Mouse (Mus musculus) fibroblast of lung, adult 2 months (primary cell): ENCODE measurements around the gene Hoxa6.

ENCODE experiments used
- DNase-seq: peaks from one replicate; pipeline ENCODE4 v3.0.0-alpha.2; 2011; ENCODE audit warnings: low read depth

The Hoxa6 gene

DNA sequence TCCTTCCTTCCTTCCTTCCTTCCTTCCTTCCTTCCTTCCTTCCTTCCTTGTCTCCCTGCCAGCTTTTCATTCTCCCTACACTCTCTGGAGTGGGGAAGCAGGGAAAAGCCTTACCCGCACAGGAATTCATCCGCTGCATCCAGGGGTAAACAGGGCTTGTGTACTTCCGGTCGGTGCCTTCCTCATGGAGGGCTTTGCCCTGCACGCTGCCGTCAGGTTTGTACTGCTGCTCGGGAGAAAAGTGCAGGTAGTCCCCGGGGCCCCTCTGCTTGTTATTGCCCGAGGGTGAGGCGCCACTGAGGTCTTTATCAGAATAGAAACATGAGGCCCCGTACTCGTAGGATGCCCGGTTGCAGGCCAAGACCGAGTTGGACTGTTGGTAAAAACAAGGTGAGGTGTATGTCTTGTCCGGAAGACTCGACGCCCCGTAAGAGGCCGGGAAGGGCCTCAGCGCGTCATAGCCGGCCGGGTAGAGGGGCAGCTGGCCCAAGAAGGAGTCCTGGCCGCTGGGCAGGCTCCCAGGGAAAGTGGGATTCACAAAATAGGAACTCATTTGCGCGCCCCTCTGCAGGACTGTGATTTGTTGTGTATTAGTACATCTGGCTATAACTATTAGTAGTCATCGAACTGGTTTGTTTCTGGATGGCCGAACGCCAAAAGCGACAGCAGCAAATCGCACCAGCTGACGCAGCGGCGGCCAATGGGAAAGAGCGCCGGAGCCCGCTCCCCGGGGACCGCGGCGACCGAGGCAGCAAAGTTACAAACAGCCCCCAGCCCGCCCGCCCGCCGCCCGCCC lies at the start of gene Hoxa6:
Hoxa6 (minus strand) TSS at position 651 of the 796 bp plus-strand sequence.
- no peak for DNase-seq

GRCm38 (mm10) chr6:52256956-52257355 lies 48.4 kb upstream of the Hoxa6 start:
- peak; percentile 53 for DNase-seq

GRCm38 (mm10) chr6:52253511-52254500 lies 45.3 kb upstream of the Hoxa6 start:
- DNase-seq, result no peak

DNA sequence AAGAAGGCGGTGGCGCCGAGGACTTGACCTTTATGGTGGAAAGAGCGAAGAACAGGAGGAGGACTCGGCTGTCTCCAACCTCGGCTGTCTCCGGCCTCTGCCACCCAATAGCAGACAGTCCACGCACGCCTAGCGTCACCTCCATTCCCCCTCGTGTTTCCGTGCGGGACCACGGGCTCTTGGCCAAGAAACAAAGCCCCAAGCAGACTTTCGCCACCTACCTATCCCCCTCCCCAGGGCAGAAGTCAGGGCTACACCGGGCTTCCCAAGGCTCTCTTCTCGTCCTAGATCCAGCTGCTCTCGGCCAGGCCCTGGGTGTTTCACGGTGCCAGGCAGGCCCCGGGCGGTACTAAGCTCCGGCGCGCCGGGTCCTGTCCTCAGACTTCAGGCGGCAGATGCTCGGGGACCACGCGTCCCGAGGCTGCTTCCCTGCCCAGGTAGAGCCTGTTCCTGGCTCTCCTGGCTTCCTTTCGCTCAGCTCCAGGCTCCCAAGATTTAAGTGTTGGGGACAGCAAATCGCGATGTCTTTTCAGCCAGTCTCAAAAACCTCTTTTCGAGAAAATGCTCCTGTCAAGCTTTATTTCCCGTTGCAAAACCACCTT lies 44.4 kb upstream of the Hoxa6 start:
- DNase-seq, result no peak

GRCm38 (mm10) chr6:52252016-52252774 lies 43.7 kb upstream of the Hoxa6 start:
- no peak for DNase-seq

DNA sequence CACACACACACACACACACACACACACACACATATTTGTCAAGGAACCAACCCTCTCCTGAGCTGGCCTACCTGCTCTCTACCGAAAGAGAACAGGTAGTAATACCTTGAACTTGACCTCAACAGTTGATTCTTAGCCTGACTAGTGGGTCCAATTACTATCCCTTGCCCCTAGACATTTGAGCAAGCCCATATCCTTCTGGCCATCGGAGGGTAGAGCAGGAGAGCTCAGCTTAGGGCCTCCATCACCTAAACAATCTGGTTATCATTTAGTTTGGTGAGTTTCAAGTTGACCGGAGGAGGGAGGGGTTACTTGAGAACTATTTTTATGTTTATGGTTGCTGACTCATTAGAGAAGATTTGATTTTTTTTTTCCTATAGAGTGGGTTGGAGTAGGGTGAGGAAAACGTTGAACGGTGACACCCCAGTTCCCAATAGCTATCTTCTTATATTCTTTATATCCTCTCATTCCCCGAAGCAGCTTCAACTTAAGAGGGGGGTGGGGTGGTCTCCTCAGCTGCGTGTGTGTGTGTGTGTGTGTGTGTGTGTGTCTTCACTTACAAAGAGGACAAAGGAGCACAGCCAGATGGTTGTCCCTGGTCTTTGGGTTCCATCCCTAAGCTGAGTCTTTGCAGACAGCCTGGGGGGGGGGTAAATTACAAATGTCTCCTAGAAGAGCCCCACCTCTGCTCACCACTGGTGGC lies 42.8 kb upstream of the Hoxa6 start:
- no peak for DNase-seq

GRCm38 (mm10) chr6:52249826-52250225 lies 41.3 kb upstream of the Hoxa6 start:
- DNase-seq, result no peak

DNA sequence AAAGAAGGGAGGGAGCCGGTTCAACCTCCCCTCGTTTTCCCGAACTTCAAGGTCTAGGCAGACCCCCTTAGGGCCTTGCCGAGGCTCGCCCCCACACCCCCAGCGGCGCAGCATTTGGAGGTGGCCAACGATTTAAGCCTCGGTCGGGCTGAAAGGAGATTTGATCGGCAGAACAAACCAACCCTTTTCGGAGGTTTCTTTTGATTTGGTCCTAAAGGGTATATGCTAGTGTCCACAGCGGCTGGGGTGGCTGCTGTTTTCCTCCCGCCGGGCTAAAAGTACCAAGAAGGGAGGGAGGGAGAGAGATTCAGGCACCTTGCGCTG lies 40.9 kb upstream of the Hoxa6 start:
- DNase-seq, result no peak

DNA sequence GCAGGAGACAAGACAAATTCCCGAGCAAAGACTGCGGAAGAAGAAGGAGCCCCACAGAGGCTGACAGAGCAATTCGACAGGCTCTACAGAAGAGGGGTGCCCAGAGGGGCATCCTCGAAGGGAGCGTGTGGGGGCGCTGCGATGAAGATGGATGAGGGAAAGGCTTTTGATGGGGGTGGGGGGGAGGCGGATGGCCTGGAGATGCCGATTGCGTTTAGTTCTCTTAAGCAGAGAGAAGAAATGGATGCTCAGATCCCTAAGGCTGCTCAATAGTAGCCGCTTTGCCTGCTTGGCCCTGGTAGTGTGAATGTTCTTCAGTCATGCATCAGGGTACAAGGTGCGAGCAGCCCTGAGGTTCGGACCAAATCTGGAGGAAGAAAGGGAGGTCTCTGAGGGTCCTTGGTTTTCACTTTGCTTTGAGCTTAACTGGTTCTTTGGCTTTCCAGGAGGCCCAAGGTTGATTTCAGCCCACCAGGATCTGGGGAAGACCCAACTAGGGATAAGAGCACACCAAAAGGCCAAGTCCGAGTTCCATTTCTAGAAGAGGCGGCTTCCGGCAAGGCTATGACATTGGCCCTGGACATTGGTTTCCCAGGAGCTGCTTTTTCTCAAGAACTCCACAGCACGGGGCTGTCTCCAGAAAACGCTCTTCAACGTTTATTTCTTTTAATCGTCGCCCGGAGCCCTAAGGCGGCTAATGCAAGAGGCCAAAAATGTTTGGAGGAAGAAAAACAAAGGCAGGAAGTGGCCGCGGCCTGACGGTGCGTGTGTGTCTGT lies 40.3 kb upstream of the Hoxa6 start:
- no peak for DNase-seq

DNA sequence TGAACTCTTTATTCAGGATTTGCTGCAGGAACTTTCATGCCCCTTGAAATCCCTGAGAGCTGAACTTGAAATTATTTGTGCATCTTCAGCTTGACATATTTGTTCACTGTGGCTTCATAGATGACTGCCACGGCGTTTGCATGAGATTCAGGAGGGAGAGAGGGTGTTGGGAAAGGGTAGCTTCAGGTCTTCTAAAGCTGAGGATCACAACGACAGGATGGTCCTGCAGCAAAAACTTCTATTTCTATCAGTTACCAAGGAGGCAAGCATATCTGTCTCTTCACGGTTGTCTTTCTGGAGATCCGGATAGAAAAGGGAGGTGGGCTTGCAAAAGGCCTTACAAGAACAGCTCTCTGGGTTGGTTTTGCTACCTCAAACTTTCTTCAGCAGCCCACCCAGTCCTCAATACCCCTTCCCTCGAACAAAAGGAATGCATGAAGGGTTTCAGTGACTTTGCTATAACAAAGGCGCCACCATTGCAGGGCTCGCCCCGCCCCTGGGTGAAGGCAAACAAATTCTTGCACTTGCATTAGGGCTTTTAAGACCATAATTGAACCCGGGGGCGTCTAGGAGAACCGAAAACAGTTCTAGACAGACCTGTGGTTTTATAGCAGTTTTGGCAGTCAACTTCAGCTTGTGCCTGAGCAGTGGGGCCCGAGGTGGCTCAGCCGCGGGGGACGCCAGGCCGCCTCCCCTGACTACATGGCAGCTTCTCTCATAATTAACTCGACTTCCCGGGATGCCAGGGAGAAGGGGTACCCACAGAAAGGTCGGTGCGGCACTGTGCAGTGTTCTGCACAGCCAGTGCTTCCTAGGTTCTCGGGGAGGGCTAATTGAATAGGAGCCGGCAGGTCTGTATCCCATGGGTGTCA lies 39.5 kb upstream of the Hoxa6 start:
- DNase-seq, result no peak

DNA sequence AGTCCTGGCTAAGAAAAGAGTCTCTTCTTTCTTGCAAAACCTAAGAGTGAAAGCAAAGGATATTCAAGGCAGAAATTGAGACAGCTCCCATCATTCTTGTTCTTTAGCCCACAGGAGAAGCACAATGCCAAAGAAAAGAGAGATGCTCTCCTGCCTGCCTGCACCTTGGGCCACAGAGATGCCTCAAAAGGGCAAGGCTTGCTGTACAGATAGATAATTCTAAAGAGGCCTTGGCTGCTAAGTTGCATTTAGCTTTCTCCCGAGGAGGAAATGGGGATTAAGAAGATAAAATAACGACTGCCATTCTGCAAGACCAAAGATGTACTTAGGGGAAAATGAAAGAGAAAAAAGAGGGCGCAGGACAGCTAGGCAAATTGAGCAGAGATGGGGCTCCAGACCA lies 38.4 kb upstream of the Hoxa6 start:
- DNase-seq, result no peak

DNA sequence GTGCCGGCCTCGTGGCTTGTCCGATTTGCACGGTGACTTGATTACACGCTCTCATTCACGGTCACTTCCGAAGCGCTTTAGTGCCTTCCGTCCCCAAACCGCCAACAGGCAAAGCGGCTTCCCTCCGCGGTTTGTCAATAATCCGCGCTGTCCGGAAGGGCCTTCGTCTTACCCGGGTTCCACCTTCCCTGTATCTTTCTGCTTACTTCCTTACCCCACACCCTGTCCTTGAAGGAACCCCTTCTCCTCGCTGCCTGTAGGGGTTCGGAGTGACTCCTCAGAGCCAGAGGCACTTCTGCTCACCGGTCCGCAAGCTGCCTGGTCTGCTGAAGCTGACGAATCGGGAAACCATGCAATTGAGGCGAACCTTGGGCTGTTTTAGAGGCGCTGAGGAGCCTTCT lies 37.9 kb upstream of the Hoxa6 start:
- DNase-seq, result no peak

DNA sequence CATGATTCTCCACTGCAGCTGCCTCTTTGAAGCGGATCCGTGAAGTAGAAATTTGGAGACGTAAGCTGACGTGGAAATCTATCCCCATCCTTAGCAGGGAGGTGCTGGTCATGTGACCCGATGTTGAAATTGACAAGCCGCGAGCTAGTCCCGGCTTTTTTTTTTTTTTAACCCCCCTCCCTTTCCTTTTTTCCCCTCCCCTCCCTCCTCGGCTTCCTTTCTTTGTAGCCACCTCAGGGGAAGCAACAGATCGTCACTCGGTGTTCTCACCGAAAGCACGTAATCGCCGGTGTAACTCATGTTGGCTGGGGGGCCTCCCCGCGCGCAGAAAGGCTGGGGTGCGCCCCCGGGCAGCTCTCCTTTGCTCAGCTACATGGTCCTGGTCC lies 37.2 kb upstream of the Hoxa6 start, which contains the start of gene Hoxa11:
Hoxa11 (minus strand) TSS at position 54 of the 386 bp plus-strand sequence.
- DNase-seq, result no peak

- DNase-seq, result no peak
Observed at GRCm38 (mm10) chr6:52245040-52245756, 36.7 kb upstream of the Hoxa6 start.

GRCm38 (mm10) chr6:52244471-52245039 lies 36.0 kb upstream of the Hoxa6 start:
- DNase-seq, result no peak

DNA sequence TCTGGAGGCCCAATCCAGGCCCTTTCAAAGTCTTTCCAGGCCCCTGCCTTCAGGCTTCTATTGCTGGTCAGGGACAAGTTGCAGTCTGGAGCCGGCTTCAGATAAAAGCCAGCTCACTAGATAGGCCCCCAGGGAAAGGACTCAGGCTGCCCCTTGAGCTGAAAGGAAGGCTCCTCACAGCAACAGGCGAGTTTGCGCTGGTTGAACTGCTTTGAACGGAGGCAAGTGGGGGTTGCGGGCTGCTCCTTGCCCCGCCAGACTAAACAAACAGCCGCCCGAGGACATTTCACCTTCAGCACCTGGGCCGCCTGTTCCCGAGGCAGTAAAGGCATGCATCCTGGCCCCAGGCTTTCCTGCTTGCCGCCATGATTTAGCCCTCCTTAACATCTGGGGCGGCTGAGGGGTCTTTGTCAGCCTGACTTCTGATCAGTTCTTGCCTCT lies 35.2 kb upstream of the Hoxa6 start:
- DNase-seq, result no peak

DNA sequence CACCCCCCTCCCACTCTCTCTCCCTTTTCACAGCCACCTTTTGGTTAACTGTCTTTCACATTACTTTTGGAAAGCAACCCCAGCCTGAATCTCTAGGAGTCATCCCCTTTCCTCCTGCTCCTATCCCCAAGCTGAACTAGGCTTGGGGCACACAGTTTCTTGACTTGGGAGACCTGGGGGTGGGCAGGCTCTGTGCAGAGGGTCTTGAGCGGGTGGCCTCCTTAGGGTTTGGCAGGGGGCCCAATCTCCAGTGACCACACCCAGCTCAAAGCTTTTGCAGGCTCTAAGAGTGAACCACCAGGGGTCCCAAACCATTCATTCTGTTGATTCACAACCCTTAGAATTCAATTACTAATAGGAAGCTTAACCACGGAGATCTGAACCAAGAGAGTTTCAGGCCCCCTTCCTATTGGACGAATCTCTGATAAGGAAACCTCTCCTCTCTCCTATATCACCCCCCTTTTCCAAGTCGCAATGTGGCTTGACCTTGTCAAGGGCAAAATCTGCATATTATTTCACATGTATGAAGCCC lies 34.3 kb upstream of the Hoxa6 start:
- DNase-seq, result no peak

GRCm38 (mm10) chr6:52241001-52241621 lies 32.6 kb upstream of the Hoxa6 start:
- no peak for DNase-seq
